Mouse (Mus musculus) heart, postnatal 0 days (tissue): ENCODE measurements around the gene Praf2.
"Not testable (repeated sequence)": the region's sequence is repeated elsewhere in the genome, so short reads cannot be mapped to it uniquely, and the experiment has no call there.

Experiments used
- CTCF ChIP-seq: IDR thresholded peaks from 2 replicates; pipeline ENCODE4 v1.5.1; 2016; ENCODE audit warnings: antibody characterized with exemption, control low read depth, low read depth
- EP300 ChIP-seq: IDR thresholded peaks from 2 replicates; pipeline ENCODE4 v1.6.1; 2016; ENCODE audit warnings: antibody characterized with exemption, low read depth

DNA sequence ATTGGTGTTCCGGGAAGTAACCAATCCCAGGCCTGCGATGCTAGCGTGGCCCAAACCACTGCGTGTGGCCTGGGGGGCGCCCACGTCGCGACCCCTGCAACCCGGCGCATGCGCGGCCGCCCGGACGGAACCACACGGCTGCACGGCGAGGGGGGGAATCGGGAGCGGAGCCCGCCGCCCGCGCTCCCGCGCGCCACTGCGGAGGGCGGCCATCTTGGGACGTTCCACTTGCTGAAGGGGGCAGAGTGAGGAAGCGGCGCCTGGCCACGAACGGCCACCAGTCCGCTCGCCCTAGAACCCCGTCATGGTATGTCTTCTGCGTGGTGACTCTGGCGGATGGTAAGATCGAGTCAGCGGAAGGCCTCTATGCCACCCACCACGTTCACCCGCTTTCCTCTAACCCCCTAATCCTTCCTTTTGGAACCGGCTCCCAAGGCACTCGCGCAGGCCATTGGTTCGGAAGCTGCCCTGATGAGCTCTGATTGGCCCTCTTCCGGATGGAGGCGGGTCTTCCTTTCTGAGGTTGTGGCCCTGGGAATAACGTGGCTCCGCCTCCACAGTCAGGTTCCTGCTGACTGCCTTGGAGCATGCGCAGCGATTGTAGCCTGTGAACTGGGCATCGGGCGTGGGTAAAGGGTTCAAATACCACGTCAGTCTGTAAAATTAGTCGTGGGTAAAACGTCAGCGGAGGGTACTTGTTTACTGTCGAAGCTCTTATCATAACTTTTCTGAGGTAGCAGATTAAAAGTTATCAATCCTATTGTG is 13.9 kb upstream of the Praf2 start, which contains the start of gene Wdr45:
- not testable (repeated sequence) for TF ChIP-seq EP300, CTCF
